Mouse (Mus musculus) neural tube, embryonic 15.5 days (tissue): Measurements from ENCODE around the gene Lrsam1. TPM values are rescaled to one million over a fixed set of nuclear protein-coding genes. Genes with fewer than 3 reads are reported as not detected.
A peak's percentile ranks its signal among the peaks of the same experiment; 100 is the strongest.

ENCODE experiments used
- ATAC-seq: fragments of 200-750 bp; cut with Nextera tagmentation; 2 replicates; pipeline ENCODE4 v1.8.0; 2017; ENCODE audit warnings: mild to moderate bottlenecking, moderate TSS enrichment, moderate library complexity; ENCODE audit not compliant: low FRiP score
- H3K27ac ChIP-seq: fragments of 300-500 bp; sonication (generic); replicated peaks from 2 replicates; pipeline ENCODE4 v1.5.1; 2015; ENCODE audit warnings: mild to moderate bottlenecking, inconsistent platforms
- H3K27me3 ChIP-seq: fragments of 300-500 bp; sonication (generic); replicated peaks from 2 replicates; pipeline ENCODE4 v1.6.1; 2015; ENCODE audit warnings: inconsistent platforms
- H3K36me3 ChIP-seq: fragments of 300-500 bp; sonication (generic); 2 replicates; pipeline ENCODE4 v1.6.1; 2015; ENCODE audit warnings: inconsistent platforms
- H3K4me1 ChIP-seq: fragments of 300-500 bp; sonication (generic); 2 replicates; pipeline ENCODE4 v1.6.1; 2015; ENCODE audit warnings: inconsistent platforms
- H3K4me2 ChIP-seq: fragments of 300-500 bp; sonication (generic); 2 replicates; pipeline ENCODE4 v1.6.1; 2015; ENCODE audit warnings: inconsistent platforms, mild to moderate bottlenecking, moderate library complexity
- H3K4me3 ChIP-seq: fragments of 300-500 bp; sonication (generic); replicated peaks from 2 replicates; pipeline ENCODE4 v1.5.1; 2015; ENCODE audit warnings: mild to moderate bottlenecking, inconsistent platforms
- H3K9ac ChIP-seq: fragments of 300-500 bp; sonication (generic); replicated peaks from 2 replicates; pipeline ENCODE4 v1.6.1; 2015; ENCODE audit warnings: mild to moderate bottlenecking, inconsistent platforms
- H3K9me3 ChIP-seq: fragments of 300-500 bp; sonication (generic); replicated peaks from 2 replicates; pipeline ENCODE4 v1.6.1; 2016; ENCODE audit warnings: inconsistent platforms
- WGBS: fragments of 180-500 bp; shearing (Covaris S2); methylation state at CpG from one replicate; pipeline ENCODE4 v1.1.7; 2015; ENCODE audit warnings: mixed read lengths; 5-methylcytosine and 5-hydroxymethylcytosine counted together
- polyA plus RNA-seq: library from polyadenylated mRNA; unstranded; fragments of >200 nt; fragmentation: Nextera tagmentation; extraction: Ambion mirVana; gene quantifications from 2 replicates; pipeline ENCODE4 v1.2.1, GENCODE M21; 2015

Gene Lrsam1
- polyA plus RNA-seq, 1 experiment from 2014 or later: 23.5 TPM

- Histone ChIP-seq H3K36me3 (no peaks in the 10 kb centered on the region), H3K4me1 (peaks cover 61% of the 10 kb centered on the region), H3K27me3 (no peaks in the 10 kb centered on the region), H3K4me3 (peak within 1 kb of the TSS; percentile 89), H3K9ac (peak within 1 kb of the TSS; percentile 88), H3K27ac (peak within 1 kb of the TSS; percentile 92), H3K4me2 (peak within 1 kb of the TSS; percentile 83), H3K9me3 (no peaks in the 10 kb centered on the region)
- WGBS: under 1% methylated on average over 59 of the region's 68 CpGs
- ATAC-seq: peak; percentile 90
Measured at GRCm38 (mm10) chr2:32875675-32876489, 85.5 kb downstream of the Lrsam1 start, which contains the start of gene Fam129b. TSS of gene Fam129b (plus strand) at chr2:32876114.

Other genes with a start within 250 kb of the Lrsam1 start
- gene Cdk9, start 248.5 kb downstream of the Lrsam1 start, polyA plus RNA-seq: 63.0 and 82.4 TPM in 2 replicates
- 50.1 and 51.5 TPM in 2 replicates for gene Sh2d3c, start 240.6 kb downstream of the Lrsam1 start, polyA plus RNA-seq
- gene 6330409D20Rik, start 220.6 kb downstream of the Lrsam1 start, polyA plus RNA-seq: 2.9 and 3.6 TPM in 2 replicates
- 54.4 and 60.6 TPM in 2 replicates for gene Tor2a, start 204.4 kb downstream of the Lrsam1 start, polyA plus RNA-seq
- 0.50 and 0.70 TPM in 2 replicates for gene Ttc16, start 186.0 kb downstream of the Lrsam1 start, polyA plus RNA-seq
- 6.1 and 7.5 TPM in 2 replicates for gene Ptrh1, start 185.8 kb downstream of the Lrsam1 start, polyA plus RNA-seq
- 1.1 and 2.1 TPM in 2 replicates for gene Cfap157, start 177.2 kb downstream of the Lrsam1 start, polyA plus RNA-seq
- gene Stxbp1, start 114.4 kb downstream of the Lrsam1 start, polyA plus RNA-seq: 276 and 315 TPM in 2 replicates
- gene Fam129b, start 85.5 kb downstream of the Lrsam1 start, polyA plus RNA-seq: 30.7 and 34.7 TPM in 2 replicates
- 104 and 116 TPM in 2 replicates for gene Rpl12, start 55 bp downstream of the Lrsam1 start, polyA plus RNA-seq
- gene Slc2a8, start 20.5 kb upstream of the Lrsam1 start, polyA plus RNA-seq: 24.7 and 27.6 TPM in 2 replicates
- gene Garnl3, start 170.0 kb upstream of the Lrsam1 start, polyA plus RNA-seq: 49.6 and 62.3 TPM in 2 replicates